Mouse (Mus musculus): Measurements from ENCODE around the gene Akap13. TPM values are rescaled to one million over a fixed set of nuclear protein-coding genes. Genes with fewer than 3 reads are reported as not detected.
A peak's percentile ranks its signal among the peaks of the same experiment; 100 is the strongest.

Akap13 gene
- polyA plus RNA-seq, 1 experiment from 2014 or later = 44.6 TPM

DNA sequence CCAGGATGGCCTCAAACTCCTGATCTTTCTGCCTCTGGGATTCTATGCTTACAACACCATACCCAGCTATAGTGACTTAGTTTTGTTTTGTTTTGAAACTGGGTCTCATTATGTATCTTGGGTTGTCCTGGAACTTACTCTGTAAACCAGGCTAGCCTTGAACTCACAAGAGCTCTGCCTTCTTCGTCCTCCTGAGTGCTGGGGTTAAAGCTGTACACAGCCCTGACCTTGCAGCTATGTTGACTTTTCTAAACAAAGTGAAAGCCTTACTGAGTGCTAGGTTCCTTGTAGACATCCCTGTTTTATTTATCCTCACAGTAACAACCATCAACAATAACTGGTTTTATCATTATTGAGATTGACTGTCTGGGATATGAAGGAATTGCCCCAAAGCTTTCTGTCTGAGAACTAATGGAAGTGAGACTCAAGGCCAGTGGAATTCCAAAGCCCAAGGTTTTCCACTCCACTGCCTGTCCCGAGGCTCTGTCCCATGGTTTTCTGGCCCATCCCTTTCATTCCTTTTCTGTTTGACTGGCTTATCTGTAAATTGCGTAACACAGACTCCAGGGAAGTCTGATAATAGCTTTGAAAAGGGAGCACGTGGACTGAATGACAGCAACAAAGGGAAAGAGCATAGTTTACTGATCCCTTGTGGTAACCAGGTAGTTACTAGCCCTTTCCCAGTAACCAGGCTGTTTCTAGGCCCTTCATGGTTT lies 40.0 kb upstream of the Akap13 start:
- Histone ChIP-seq H3K4me3 (ENCODE audit: low read depth, low read length) (no peak overlapping the region), H3K4me1 (ENCODE audit: insufficient read depth) (peaks cover 7% of the 10 kb centered on the region; the same call in 1 of the 2 replicates), H3K36me3 (ENCODE audit: insufficient read depth) (no peaks in the 10 kb centered on the region), H3K4me2 (no peak overlapping the region), H3K27ac (ENCODE audit: low read depth) (no peak overlapping the region), H3K9me3 (ENCODE audit: low read depth, low read length) (no peaks in the 10 kb centered on the region), H3K27me3 (ENCODE audit: insufficient read depth, low read length) (no peaks in the 10 kb centered on the region), H3K9ac (no peak overlapping the region)
- ATAC-seq (ENCODE audit: insufficient read depth) (no peak), DNase-seq (peak; percentile 34)
- TF ChIP-seq CTCF (IDR thresholded peaks at IDR 0.05; ENCODE audit: low read depth) = no peak
- WGBS = 34% methylated on average over 4 of the region's 4 CpGs

DNA sequence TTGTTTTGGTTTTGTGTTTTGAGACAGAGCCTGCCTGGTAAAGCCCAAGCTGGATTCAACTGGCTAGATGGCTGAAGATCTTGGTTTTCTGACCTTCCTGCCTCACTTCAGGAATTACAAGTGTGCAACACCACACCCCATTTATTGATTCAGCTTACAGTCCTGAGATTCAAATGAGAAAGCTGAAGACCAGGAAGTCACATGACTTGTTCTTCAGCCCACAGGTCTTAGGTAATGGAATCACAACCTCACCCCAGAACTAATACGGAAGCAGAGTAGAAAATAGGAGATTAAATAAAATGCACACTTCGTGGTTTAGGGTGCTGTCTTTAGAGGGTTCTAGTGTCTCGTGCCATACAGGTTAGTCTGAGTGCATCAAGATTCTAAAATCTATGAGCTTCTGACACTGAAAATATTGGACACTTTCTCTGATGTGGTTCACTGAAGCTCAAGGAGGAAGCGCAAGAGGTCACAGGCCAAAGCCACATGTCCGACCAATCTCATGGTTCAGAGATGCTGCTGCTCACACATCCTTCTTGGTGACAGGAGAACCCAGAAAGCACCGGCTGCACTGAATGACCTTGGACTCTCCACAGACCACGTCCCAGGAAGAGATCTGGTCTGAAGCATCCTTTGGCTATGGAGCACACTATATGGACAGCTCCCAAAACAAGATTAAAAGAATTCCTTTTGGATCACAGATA lies 39.3 kb upstream of the Akap13 start:
- no peak for ATAC-seq (ENCODE audit: insufficient read depth)
- Histone ChIP-seq H3K27me3 (ENCODE audit: insufficient read depth, low read length) (no peaks in the 10 kb centered on the region), H3K4me3 (ENCODE audit: low read depth, low read length) (no peak overlapping the region), H3K27ac (ENCODE audit: low read depth) (no peak overlapping the region), H3K36me3 (ENCODE audit: insufficient read depth) (no peaks in the 10 kb centered on the region), H3K9me3 (ENCODE audit: low read depth, low read length) (no peaks in the 10 kb centered on the region), H3K4me2 (no peak overlapping the region), H3K4me1 (ENCODE audit: insufficient read depth) (peaks cover 7% of the 10 kb centered on the region; the same call in 1 of the 2 replicates), H3K9ac (no peak overlapping the region)
- 78% methylated on average over 7 of the region's 7 CpGs for WGBS
- no peak for TF ChIP-seq CTCF (IDR thresholded peaks at IDR 0.05; ENCODE audit: low read depth)
- DNase-seq = no peak

DNA sequence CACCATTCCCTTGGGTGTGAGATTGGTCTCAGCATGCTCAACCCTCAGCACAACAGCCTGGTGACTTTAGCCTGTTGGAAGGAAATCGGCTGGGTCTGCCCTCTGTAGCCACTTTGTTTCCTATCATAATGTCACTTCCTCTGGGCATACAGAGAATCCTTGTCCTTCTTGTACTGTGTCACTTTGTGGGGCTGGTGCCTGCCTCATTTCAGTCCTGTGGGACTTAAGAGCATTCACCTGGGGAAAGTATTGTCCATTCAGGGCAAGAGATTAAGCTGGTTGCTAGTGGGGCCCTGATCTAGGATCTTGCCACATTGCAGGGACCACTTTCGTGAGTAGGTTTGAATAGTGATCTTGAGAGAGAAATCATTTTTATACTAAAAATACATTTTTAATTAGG lies 34.4 kb upstream of the Akap13 start:
- Histone ChIP-seq H3K36me3 (ENCODE audit: insufficient read depth) (no peaks in the 10 kb centered on the region), H3K4me2 (no peak overlapping the region), H3K27ac (ENCODE audit: low read depth) (no peak overlapping the region), H3K4me1 (ENCODE audit: insufficient read depth) (no peaks in the 10 kb centered on the region), H3K27me3 (ENCODE audit: insufficient read depth, low read length) (no peaks in the 10 kb centered on the region), H3K9me3 (ENCODE audit: low read depth, low read length) (no peaks in the 10 kb centered on the region), H3K9ac (no peak overlapping the region), H3K4me3 (ENCODE audit: low read depth, low read length) (no peak overlapping the region)
- no peak for ATAC-seq (ENCODE audit: insufficient read depth)
- no peak for DNase-seq
- TF ChIP-seq CTCF (IDR thresholded peaks at IDR 0.05; ENCODE audit: low read depth) = no peak
- 83% methylated on average over 2 of the region's 2 CpGs for WGBS

DNA sequence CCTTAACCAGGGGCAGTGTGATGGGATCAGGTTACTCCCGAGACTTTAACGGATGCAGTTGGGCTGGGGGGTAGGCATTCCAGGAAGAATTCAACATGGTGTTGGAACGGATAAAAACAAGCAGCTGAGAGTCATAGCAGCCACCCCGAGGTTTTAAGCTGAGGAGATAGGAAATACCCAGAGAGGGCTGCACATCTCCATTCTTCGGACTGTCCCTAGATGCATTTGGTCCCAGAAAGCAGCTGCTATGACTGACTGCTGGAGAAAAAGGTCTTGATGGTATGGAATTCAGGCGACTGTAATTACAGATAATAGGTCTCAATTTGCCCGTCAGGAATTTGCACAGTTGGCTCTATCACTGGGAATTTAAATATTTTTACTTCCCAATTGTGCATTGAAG lies 31.2 kb upstream of the Akap13 start:
- 37% methylated on average over 7 of the region's 7 CpGs for WGBS
- DNase-seq = no peak
- H3K4me2 ChIP-seq = no peak overlapping the region

DNA sequence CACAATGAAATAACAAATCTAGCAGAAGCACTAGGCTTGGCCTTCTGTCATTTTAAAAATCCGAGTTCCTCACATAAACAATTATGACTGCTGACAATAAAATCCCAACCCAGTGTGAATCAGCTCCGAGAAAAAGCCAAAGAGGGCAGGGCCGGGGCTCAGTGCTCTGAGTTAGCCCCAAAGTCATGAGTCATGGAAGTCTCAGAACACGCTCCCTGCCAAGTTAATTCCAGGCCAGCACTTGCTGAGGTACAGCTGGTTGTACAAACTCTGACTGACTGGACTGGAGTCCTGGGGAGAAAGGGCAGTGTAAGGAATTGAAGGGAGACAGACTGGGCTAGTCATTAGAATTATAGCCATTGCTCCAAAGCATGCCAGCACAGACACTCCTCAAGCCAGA lies 28.0 kb upstream of the Akap13 start:
- H3K27me3 ChIP-seq (ENCODE audit: insufficient read depth, low read length) = no peaks in the 10 kb centered on the region
- H3K27ac ChIP-seq (ENCODE audit: low read depth) = no peak overlapping the region
- WGBS = 42% methylated on average over 4 of the region's 4 CpGs
- H3K4me2 ChIP-seq = no peak overlapping the region
- H3K9me3 ChIP-seq (ENCODE audit: low read depth, low read length) = no peaks in the 10 kb centered on the region
- H3K9ac ChIP-seq = no peak overlapping the region
- H3K36me3 ChIP-seq (ENCODE audit: insufficient read depth) = no peaks in the 10 kb centered on the region
- 0 out of 2 replicates have a peak, but pooled peaks cover 3% of the 10 kb centered on the region for H3K4me1 ChIP-seq (ENCODE audit: insufficient read depth)
- TF ChIP-seq CTCF (IDR thresholded peaks at IDR 0.05; ENCODE audit: low read depth) = no peak
- ATAC-seq (ENCODE audit: insufficient read depth) = no peak
- H3K4me3 ChIP-seq (ENCODE audit: low read depth, low read length) = no peak overlapping the region
- peak; percentile 23 for DNase-seq

More for the DNA sequence above, 31.2 kb upstream of the Akap13 start:
- H3K9me3 ChIP-seq (ENCODE audit: low read depth, low read length) = no peaks in the 10 kb centered on the region
- TF ChIP-seq CTCF (IDR thresholded peaks at IDR 0.05; ENCODE audit: low read depth) = no peak
- no peak overlapping the region for H3K27ac ChIP-seq (ENCODE audit: low read depth)
- H3K4me3 ChIP-seq (ENCODE audit: low read depth, low read length) = no peak overlapping the region
- no peaks in the 10 kb centered on the region for H3K36me3 ChIP-seq (ENCODE audit: insufficient read depth)
- H3K27me3 ChIP-seq (ENCODE audit: insufficient read depth, low read length) = no peaks in the 10 kb centered on the region
- no peaks in the 10 kb centered on the region for H3K4me1 ChIP-seq (ENCODE audit: insufficient read depth)
- no peak overlapping the region for H3K9ac ChIP-seq
- ATAC-seq (ENCODE audit: insufficient read depth) = no peak

DNA sequence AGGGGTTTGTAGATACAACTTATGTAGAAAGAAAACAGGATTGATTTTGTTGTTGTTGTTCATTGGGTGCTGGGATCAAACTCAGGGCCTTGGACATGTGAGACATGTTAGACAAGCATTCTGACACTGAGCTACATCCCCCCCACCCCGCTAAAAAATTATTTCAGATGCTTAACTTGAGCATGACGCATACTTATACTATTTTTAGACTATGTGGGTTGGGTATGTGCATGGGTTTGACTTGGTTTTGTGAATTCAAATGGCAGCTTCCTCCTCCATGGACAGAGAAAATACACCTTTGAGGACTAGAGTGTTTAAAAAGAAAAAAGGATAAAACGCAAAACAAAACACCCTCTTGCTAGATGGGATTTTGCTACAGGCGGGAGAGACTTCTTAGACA lies 26.4 kb upstream of the Akap13 start:
- Histone ChIP-seq H3K27me3 (ENCODE audit: insufficient read depth, low read length) (no peaks in the 10 kb centered on the region), H3K4me3 (ENCODE audit: low read depth, low read length) (no peak overlapping the region), H3K9ac (no peak overlapping the region), H3K36me3 (ENCODE audit: insufficient read depth) (no peaks in the 10 kb centered on the region), H3K9me3 (ENCODE audit: low read depth, low read length) (no peaks in the 10 kb centered on the region), H3K4me1 (ENCODE audit: insufficient read depth) (0 out of 2 replicates have a peak, but pooled peaks cover 3% of the 10 kb centered on the region), H3K4me2 (no peak overlapping the region), H3K27ac (ENCODE audit: low read depth) (no peak overlapping the region)
- no peak for TF ChIP-seq CTCF (IDR thresholded peaks at IDR 0.05; ENCODE audit: low read depth)
- ATAC-seq (ENCODE audit: insufficient read depth) (no peak), DNase-seq (no peak)
- 82% methylated on average over 4 of the region's 4 CpGs for WGBS

DNA sequence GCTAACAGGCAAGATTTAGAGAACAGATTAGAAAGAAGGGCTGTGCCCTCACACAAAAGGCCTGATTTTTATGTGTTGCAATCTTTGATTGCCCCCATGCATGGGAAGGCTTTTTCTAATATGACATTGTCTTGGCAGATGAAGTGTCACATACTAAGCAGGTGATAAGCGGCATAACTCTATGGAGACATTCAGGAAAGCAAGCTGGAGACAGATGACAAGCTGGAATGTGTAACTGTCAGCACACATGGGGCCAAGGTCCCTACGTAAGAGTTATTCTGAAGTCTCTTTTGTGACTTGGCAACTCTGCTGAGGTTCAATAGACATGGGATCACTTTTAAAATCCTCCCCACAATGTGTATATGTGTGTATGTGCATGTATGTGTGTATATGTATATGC lies 24.8 kb upstream of the Akap13 start:
- no peaks in the 10 kb centered on the region for H3K9me3 ChIP-seq (ENCODE audit: low read depth, low read length)
- no peak overlapping the region for H3K4me2 ChIP-seq
- H3K36me3 ChIP-seq (ENCODE audit: insufficient read depth) = no peaks in the 10 kb centered on the region
- H3K4me3 ChIP-seq (ENCODE audit: low read depth, low read length) = no peak overlapping the region
- DNase-seq = peak; percentile 17
- 40% methylated on average over 2 of the region's 2 CpGs for WGBS
- ATAC-seq (ENCODE audit: insufficient read depth) = no peak
- no peaks in the 10 kb centered on the region for H3K27me3 ChIP-seq (ENCODE audit: insufficient read depth, low read length)
- no peak overlapping the region for H3K27ac ChIP-seq (ENCODE audit: low read depth)
- H3K4me1 ChIP-seq (ENCODE audit: insufficient read depth) = 0 out of 2 replicates have a peak, but pooled peaks cover 3% of the 10 kb centered on the region
- no peak for TF ChIP-seq CTCF (IDR thresholded peaks at IDR 0.05; ENCODE audit: low read depth)
- no peak overlapping the region for H3K9ac ChIP-seq

All from lung, embryonic 14.5 days (tissue).